Mouse (Mus musculus): ENCODE results near the gene Gm42791.
A peak's percentile ranks its signal among the peaks of the same experiment; 100 is the strongest.

The Gm42791 gene

DNA sequence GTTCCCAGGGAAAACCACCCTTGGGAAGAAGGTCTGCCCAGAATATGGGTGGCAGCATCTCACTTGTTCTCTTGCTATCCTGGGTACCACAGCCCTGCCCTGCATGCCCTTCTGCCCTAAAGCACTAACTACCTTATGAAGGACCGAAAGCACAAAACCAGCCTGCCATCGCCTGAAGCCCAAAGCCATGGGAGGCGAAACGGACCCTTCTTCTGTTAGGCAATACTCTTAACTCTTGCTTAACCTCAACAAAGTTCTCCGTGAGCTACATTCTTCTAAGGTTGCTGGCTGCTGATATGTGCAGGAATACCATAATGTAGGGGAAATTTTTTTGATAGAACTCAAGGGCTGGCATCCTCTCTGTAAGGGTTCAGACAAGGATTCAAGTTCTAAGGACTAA is 72.2 kb downstream of the Gm42791 start:
- no peak for DNase-seq

GRCm38 (mm10) chr5:148918049-148918448 is 76.9 kb downstream of the Gm42791 start:
- no peak for DNase-seq

- DNase-seq: no peak
These were observed 78.2 kb downstream of the Gm42791 start for GRCm38 (mm10) chr5:148916775-148917174.

GRCm38 (mm10) chr5:148912262-148912661 is 82.7 kb downstream of the Gm42791 start:
- DNase-seq: no peak

DNA sequence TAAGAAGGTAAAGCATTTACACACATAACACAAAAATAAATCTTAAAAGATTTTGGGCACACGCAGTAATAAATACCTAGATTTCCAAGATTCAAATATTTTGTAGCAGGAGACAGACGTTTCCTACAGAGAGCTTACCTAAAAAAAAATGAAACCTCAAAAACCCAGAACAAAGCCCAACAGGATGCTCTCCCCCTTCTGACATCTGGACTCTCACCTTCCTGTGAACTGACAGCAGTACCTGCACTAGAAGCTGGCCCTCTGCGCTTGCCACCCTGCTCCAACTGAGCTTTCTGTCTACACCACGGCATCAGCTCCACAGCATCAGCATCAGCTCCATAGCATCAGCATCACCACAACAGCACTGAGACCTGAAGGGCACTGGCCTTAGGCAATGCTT is 84.9 kb downstream of the Gm42791 start:
- no peak for DNase-seq

DNA sequence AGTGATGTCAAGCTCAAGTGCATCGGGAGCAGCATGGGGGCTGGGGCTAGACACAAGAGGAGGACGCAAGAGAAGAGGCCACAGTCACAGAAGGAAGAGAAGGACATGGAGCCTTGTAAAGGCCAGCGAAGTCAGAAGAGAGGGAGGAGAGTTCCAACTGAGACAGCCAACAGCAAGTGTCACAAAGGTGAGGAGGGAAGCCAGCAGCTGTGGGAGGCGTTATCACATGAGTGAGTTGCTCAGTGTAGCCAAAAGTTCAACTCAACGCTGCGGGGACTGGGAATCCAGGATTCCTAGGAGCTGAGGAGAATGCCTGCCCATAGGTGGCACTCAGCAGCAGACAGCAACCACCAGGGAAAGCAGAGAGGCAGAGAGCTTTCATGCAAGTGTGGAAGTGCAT is 85.5 kb downstream of the Gm42791 start:
- no peak for DNase-seq

- no peak for DNase-seq
These were observed 85.9 kb downstream of the Gm42791 start for GRCm38 (mm10) chr5:148909057-148909395.

DNA sequence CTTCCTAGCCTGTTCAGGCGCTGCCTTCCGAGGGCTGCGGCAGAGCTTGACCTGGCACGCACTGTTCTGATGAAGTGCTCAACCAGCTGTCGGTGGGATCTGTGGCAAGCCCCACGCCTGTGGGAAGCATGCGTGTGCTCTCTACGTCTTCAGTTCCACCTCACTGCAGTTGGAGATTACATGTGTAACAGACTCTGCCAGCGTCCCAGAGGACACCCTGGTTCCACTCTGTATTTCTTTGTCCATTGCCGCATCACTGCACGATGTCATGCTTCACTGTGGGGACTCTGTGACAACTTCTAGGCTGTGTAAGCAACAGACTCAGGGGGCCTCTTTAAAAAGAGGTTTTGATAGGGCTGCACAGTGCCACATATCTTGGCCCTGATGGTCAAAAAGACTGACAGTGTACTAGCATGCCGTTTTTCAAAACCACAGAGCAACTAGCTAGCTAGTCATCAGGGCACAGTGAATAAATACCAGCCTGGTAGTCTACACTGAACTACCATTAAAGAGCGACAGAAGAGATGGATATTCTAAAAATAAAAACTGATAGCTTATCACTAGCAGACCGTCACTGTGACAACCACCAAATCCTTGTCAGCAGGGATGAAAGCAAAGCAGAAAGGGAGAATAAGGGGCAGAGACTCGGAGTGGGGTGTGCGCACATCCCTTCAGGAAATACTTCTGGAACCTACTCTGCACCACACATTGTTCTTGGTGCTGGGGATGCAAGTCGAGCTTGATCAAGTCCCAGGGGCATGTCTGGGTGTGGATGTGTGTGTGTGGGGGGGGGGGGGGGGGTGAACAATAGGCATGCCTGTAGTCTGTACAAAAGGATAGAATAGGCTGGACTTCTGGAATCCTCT is 86.5 kb downstream of the Gm42791 start:
- no peak for DNase-seq

DNA sequence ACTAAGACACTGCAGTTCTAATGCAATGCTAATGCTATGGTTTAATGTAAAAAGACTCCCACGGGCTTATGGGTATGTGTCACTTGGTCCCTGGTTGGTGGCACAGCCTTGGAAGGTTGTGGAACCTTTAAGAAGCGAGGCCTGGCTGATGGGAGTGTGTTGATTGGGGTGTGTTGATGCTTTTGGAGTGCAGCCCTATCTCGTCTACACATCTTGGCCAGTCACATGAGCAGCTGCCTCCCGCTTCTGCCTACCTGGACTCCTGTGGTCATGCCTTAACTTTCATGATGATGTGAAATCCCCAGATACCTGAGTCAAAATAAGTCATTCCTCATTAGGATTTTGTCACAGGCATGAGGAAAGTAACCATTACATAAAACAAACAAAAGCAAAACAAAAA is 88.6 kb downstream of the Gm42791 start:
- peak; percentile 48 for DNase-seq

- peak; percentile 68 for DNase-seq
These were observed 90.1 kb downstream of the Gm42791 start for GRCm38 (mm10) chr5:148904846-148905245.

DNA sequence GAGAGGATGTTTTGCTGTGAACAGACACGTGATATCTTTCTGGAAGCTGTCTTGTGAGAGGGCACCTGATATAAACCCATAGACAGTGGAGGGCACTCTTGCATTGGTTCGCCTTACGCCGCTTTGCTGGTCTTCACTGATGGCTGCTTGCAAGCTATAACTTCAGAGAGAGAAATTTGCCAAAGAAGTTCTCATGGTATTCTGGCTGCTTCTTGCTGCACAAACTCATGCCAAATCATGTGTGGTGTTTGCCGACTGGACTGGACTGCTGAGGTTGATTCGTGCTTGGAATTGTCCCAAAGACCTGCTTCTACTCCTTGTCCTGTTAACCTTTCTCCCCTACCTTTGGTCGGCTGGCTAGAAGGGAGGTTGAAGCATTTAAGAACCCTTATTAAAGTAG is 95.6 kb downstream of the Gm42791 start:
- DNase-seq: no peak

GRCm38 (mm10) chr5:148897941-148898417 is 97.0 kb downstream of the Gm42791 start:
- DNase-seq: peak; percentile 62

DNA sequence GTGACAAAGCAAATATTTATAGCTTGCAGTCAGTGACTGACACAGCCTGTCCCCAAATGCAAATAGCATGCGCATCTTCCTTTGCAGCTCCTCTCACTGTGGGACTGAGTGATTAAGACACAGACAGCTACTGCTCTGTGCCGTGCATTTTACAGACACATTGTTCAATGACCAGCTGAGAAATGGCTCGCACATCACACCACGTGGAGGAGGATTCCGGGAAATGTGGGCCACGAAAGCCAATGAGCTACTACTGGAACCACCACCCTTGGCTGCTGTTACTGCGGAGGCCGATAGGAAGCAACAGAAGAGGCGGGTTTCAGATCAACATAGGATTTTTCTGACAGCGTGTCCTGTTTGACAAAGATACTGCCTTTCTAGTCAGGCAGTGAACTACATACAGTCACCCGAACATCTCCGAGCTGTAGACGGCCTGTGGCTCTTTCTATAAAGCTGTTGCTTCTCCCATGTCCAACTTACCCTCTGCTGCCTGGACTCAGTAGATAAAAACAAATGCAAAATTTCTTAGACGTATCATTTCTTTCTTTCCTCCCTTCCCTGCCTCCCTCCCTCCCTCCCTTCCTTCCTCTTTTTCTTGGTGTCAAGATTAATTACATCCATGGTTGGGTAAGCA is 97.8 kb downstream of the Gm42791 start:
- DNase-seq: peak; percentile 87

DNA sequence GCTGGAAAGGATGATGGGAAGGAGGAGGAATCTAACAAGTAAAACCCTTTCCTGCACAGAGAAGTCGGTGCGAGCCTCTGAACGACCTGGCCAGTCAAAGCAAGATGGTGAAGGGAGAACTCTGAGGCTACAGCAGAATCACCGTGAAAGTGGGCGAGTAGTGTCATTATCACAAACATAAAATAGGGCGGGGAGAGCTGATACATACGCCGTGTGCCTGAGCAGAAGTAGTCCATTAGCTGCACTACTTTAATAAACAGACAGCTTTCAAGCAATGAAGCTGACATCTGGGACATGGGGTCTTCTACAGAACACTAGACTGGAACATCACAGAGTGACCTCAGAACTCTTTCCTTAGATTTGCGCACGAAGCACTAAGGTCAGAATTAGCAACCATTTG is 98.4 kb downstream of the Gm42791 start:
- DNase-seq: peak; percentile 51

DNA sequence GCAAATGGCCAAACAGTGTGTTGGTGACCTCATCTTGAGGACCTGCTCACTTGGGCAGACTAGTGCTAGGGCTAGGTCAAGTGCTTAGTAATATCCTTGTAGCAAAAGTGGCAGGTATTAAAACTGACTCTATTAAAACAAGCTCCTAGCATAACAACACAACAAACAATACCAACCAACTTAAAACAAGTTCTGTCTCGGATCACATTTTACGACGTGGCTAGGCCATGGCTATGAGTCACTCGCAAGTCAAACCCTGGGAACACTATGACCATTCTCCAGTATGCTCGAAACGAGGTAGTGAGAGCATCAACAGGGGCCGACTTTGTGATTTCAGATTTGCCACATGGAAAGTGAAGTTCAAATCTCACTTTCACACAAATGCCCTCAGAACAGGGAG is 99.1 kb downstream of the Gm42791 start:
- no peak for DNase-seq

- DNase-seq: no peak
These were observed 99.9 kb downstream of the Gm42791 start for GRCm38 (mm10) chr5:148895034-148895433.

DNA sequence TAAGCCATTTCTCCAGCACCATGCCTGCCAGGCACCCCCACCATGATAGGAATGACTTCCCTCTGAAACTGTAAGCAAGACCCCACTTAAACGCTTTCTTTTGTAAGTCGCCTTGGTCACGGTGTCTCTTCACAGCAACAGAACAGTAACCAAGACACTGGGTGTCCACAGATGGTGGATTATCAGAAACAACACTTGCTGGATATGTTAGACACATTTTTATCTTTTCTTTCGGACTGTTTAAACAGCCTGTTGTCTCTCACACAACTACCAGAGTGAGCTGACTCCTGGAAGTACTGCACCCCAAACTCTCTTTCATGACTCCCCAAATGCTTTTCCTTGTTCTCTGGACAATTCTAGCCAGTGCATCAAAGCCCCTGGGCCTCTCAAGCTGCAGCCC is 104.7 kb downstream of the Gm42791 start:
- no peak for DNase-seq

DNA sequence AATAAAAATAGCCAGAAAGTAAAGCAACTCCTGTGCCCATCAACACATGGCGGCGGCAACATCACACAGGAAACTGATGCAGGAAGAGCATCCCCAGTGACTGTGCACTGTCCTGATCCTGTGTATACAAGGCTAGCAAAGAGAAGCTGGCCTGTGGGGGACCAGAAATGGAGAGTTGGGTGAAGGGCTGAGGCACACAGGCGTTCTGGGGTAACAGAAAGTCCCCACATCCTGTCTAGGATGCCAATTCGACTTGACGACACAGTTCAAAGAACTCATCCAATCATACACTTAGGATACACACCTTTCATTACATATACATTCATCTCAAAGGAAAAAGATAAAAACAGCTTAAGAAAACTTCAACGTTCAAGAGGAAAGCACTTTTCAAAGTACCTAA is 106.9 kb downstream of the Gm42791 start:
- no peak for DNase-seq

DNA sequence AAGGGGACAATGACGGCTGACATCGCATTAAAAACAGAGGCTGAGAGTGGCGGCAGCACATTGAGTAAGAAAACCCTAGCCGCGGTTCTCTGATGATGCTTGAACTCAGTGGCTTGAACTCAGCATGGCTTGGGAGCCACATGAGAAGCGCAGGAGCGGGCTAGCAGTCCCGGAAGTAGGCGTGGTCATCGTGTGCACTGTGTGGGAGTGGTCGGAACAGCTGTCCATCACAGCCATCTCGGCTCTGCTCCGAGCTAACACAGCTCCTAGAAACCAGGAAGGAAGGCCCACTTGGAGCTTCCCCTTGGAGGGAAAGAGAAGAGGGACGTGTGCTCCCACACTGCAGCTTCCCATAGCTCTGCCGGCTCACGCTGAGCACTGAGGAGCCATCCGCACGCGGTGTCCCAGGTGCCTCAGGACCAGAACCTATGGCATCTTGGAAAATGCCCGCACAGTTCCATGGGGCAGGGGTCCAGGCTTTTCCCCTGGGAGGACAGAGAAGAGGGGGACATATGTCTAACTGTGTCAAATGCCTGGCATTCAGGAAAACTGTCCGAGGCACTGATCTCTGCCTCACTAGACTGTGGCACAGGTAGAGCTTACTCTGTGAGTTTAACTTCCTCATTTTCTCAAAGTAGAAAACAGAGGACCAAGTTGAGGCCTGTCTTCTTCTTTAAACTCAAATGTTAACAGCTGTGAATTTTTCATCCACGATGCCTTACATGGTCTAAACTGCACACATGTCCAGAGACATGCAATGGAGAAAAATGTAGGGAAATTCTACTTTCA is 108.9 kb downstream of the Gm42791 start:
- DNase-seq: peak; percentile 88

GRCm38 (mm10) chr5:148883671-148884070 is 111.3 kb downstream of the Gm42791 start:
- no peak for DNase-seq

DNA sequence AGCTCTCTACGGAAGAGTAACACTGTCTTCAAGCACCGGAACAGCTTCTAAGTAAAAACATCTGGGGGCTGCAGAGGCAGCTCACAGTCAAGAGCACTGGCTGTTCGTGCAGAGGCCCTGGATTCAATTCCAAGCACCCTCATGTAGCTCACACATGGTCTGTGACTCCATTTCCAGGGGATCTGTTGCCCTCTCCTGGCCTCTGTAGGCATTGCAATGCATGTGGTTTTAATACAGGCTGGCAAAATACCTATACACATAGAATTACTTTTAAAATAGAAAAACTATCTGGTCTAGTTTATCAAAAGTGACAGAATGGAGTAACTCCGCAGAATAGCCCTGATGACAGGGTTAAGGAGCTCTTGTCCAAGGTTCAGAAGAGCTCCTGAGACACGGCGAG is 115.7 kb downstream of the Gm42791 start:
- no peak for DNase-seq

GRCm38 (mm10) chr5:148873116-148873515 is 121.8 kb downstream of the Gm42791 start:
- no peak for DNase-seq

- no peak for DNase-seq
These were observed 125.4 kb downstream of the Gm42791 start for GRCm38 (mm10) chr5:148869583-148869982.

GRCm38 (mm10) chr5:148867766-148868165 is 127.2 kb downstream of the Gm42791 start:
- no peak for DNase-seq
